Mouse (Mus musculus) kidney, embryonic 14.5 days (tissue): ENCODE measurements around the gene Vmn2r88. TPM values are rescaled to one million over a fixed set of nuclear protein-coding genes. Genes with fewer than 3 reads are reported as not detected.
"Not testable (repeated sequence)": the region's sequence is repeated elsewhere in the genome, so short reads cannot be mapped to it uniquely, and the experiment has no call there.

Source experiments
- ATAC-seq: fragments of 200-750 bp; cut with Nextera tagmentation; 2 replicates; pipeline ENCODE4 v1.8.0; 2017; ENCODE audit warnings: moderate number of reproducible peaks, mild to moderate bottlenecking, moderate TSS enrichment, moderate library complexity; ENCODE audit not compliant: low FRiP score, low TSS enrichment
- H3K27ac ChIP-seq: fragments of 300-500 bp; sonication (generic); 2 replicates; pipeline ENCODE4 v1.5.1; 2014; ENCODE audit warnings: low read depth, mild to moderate bottlenecking, low read length, moderate library complexity, mixed read lengths
- H3K27me3 ChIP-seq: fragments of 300-500 bp; sonication (generic); 2 replicates; pipeline ENCODE4 v1.6.1; 2014; ENCODE audit warnings: mild to moderate bottlenecking, low read length; ENCODE audit not compliant: control insufficient read depth, insufficient read depth
- H3K36me3 ChIP-seq: fragments of 300-500 bp; sonication (generic); 2 replicates; pipeline ENCODE4 v1.6.1; 2014; ENCODE audit warnings: low read length, mixed read lengths; ENCODE audit not compliant: control insufficient read depth, insufficient read depth
- H3K4me1 ChIP-seq: fragments of 300-500 bp; sonication (generic); 2 replicates; pipeline ENCODE4 v1.6.1; 2014; ENCODE audit warnings: low read length, mixed read lengths; ENCODE audit not compliant: control insufficient read depth, insufficient read depth
- H3K4me2 ChIP-seq: fragments of 300-500 bp; sonication (generic); replicated peaks from 2 replicates; pipeline ENCODE4 v1.6.1; 2014; ENCODE audit warnings: low read depth, mild to moderate bottlenecking, low read length
- H3K4me3 ChIP-seq: fragments of 300-500 bp; sonication (generic); 2 replicates; pipeline ENCODE4 v1.5.1; 2014; ENCODE audit warnings: mild to moderate bottlenecking, low read length
- H3K9ac ChIP-seq: fragments of 300-500 bp; sonication (generic); 2 replicates; pipeline ENCODE4 v1.6.1; 2014; ENCODE audit warnings: low read depth, mild to moderate bottlenecking, low read length, moderate library complexity
- H3K9me3 ChIP-seq: fragments of 300-500 bp; sonication (generic); 2 replicates; pipeline ENCODE4 v1.6.1; 2016; ENCODE audit warnings: low read length; ENCODE audit not compliant: control insufficient read depth
- WGBS: fragments of 180-500 bp; shearing (Covaris S2); extraction: QIAGEN DNeasy Blood & Tissue Kit; methylation state at CpG from one replicate; pipeline ENCODE4 v1.1.7; 2014; 5-methylcytosine and 5-hydroxymethylcytosine counted together
- polyA plus RNA-seq: library from polyadenylated mRNA; unstranded; fragments of >200 nt; fragmentation: Nextera tagmentation; extraction: Ambion mirVana; gene quantifications from 2 replicates; pipeline ENCODE4 v1.2.1, GENCODE M21; 2014

The Vmn2r88 gene
- polyA plus RNA-seq, 1 experiment from 2014 or later, result not detected

- H3K9me3 ChIP-seq, result peaks cover 12% of the 10 kb centered on the region
- H3K27ac ChIP-seq, result no peak overlapping the region
- no peak overlapping the region for H3K4me2 ChIP-seq
- H3K4me3 ChIP-seq, result no peak overlapping the region
- H3K9ac ChIP-seq, result no peak overlapping the region
- H3K4me1 ChIP-seq, result no peaks in the 10 kb centered on the region
- no peak for ATAC-seq
- 97% methylated on average over 16 of the region's 16 CpGs for whole genome bisulfite sequencing
- no peaks in the 10 kb centered on the region for H3K27me3 ChIP-seq
- no peaks in the 10 kb centered on the region for H3K36me3 ChIP-seq
Observed at GRCm38 (mm10) chr14:51434546-51434945, 23.9 kb downstream of the Vmn2r88 start.

- Histone ChIP-seq H3K36me3 (no peaks in the 10 kb centered on the region), H3K4me3 (no peak overlapping the region), H3K27me3 (no peaks in the 10 kb centered on the region), H3K27ac (no peak overlapping the region), H3K4me2 (no peak overlapping the region), H3K9me3 (peaks cover 12% of the 10 kb centered on the region), H3K4me1 (no peaks in the 10 kb centered on the region), H3K9ac (no peak overlapping the region)
- no peak for ATAC-seq
- WGBS, result 96% methylated on average over 26 of the region's 26 CpGs
Observed at GRCm38 (mm10) chr14:51435020-51435419, 24.4 kb downstream of the Vmn2r88 start.

GRCm38 (mm10) chr14:51438955-51439354, 28.3 kb downstream of the Vmn2r88 start:
- Histone ChIP-seq H3K9ac (no peak overlapping the region), H3K9me3 (peaks cover 12% of the 10 kb centered on the region), H3K27me3 (no peaks in the 10 kb centered on the region), H3K4me2 (no peak overlapping the region), H3K4me1 (no peaks in the 10 kb centered on the region), H3K4me3 (no peak overlapping the region), H3K27ac (no peak overlapping the region), H3K36me3 (no peaks in the 10 kb centered on the region)
- 86% methylated on average over 4 of the region's 4 CpGs for WGBS
- ATAC-seq, result no peak

- not testable (repeated sequence) for H3K9me3 ChIP-seq, H3K36me3 ChIP-seq, H3K4me1 ChIP-seq, H3K27ac ChIP-seq, H3K4me3 ChIP-seq, H3K9ac ChIP-seq, H3K27me3 ChIP-seq, H3K4me2 ChIP-seq, ATAC-seq
- WGBS, result 80% methylated on average over 2 of the region's 2 CpGs
Observed at GRCm38 (mm10) chr14:51451557-51451956, 40.9 kb downstream of the Vmn2r88 start, which contains the start of gene Vmn2r89. TSS of gene Vmn2r89 (plus strand) at chr14:51451857.

Other genes starting within 250 kb of the Vmn2r88 start
- gene Rnase2b, start 248.6 kb upstream of the Vmn2r88 start, polyA plus RNA-seq, result not detected in 2 replicates
- gene Ang2, start 211.7 kb upstream of the Vmn2r88 start, polyA plus RNA-seq, result not detected in 2 replicates
- gene Ear14, start 207.4 kb upstream of the Vmn2r88 start, polyA plus RNA-seq, result not detected in 2 replicates
- not detected in 2 replicates for gene Rnase2a, start 154.7 kb upstream of the Vmn2r88 start, polyA plus RNA-seq
- gene Gm7247, start 49.1 kb upstream of the Vmn2r88 start, polyA plus RNA-seq, result not detected in 2 replicates
- not detected in 2 replicates for gene Vmn2r89, start 41.0 kb downstream of the Vmn2r88 start, polyA plus RNA-seq
- not detected in 2 replicates for gene Gm5622, start 142.0 kb downstream of the Vmn2r88 start, polyA plus RNA-seq
- not detected in 2 replicates for gene Gm17175, start 163.2 kb downstream of the Vmn2r88 start, polyA plus RNA-seq
- not detected in 2 replicates for gene Gm17174, start 181.3 kb downstream of the Vmn2r88 start, polyA plus RNA-seq
- gene Gm17078, start 200.5 kb downstream of the Vmn2r88 start, polyA plus RNA-seq, result not detected in 2 replicates
- gene Gm4181, start 224.8 kb downstream of the Vmn2r88 start, polyA plus RNA-seq, result not detected in 2 replicates